Mouse (Mus musculus): ENCODE results near the gene Grhl3.

DNA sequence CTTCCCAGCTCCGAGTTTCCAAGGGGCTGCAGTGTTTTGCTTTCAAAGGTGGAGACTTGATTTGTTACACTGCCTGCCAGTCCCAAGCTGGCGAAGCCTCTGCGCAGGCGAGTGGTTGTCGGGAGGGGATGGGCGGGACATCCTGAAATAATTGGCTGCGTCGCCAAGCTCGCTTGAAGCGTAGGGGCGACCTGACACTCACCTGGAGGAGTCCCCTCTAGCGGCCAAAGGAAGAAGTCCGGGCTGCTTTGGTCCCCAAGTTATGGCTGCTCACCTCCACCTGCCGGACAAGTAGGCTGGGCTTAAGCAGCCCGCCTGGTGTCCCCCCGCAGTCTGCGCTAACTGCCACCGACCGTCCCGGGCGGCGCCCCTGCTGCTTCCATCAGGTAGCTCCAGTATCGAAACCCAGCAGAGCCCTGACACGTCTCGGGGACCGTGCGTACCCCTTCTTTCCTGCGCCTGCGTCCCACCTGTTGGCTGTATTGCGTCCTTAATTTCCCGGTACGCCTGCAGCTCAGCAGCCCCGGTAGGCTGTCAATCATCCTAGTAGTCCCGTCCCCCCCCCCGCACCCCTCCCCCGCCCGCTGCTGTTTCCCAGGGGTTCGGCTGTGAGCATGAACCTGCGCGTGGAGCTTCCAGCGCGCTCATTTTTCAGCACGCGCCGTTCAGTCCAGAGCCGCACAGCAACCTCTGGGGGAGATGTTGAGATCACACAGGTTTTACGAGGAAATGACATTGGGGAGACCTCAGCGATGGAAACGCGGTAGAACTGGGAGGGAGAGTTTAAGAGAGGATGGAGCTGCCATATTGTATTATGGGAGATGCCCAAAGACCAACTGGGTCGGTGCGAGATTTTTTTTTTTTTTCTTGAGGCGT is 78.7 kb downstream of the Grhl3 start, which contains the start of the genes Stpg1 and Nipal3:
- TF ChIP-seq CTCF (conservative IDR thresholded peaks at IDR 0.05; ENCODE audit: insufficient read depth, insufficient read length, low read depth, low read length) (peak; percentile 68), POLR2A (IDR thresholded peaks at IDR 0.05; ENCODE audit: low read depth, low read length) (peak; percentile 34)
